Mouse (Mus musculus) heart, adult 2 months (tissue): ENCODE results near the gene Gm13279.
"Not testable (repeated sequence)": the region's sequence is repeated elsewhere in the genome, so short reads cannot be mapped to it uniquely, and the experiment has no call there.

Experiments used
- CTCF ChIP-seq: fragments of 200-600 bp; IDR thresholded peaks from 2 replicates; pipeline ENCODE4 v1.8.1; 2022; ENCODE audit warnings: antibody characterized with exemption, mild to moderate bottlenecking, moderate library complexity
- POLR2A ChIP-seq: fragments of 200-500 bp; IDR thresholded peaks from 2 replicates; pipeline ENCODE4 v1.6.1; 2011; ENCODE audit warnings: mild to moderate bottlenecking, low read depth, low read length, control low read depth; ENCODE audit not compliant: insufficient read depth

GRCm38 (mm10) chr4:88793936-88794675 lies 3.1 kb upstream of the Gm13279 start, which contains the start of gene Gm13275:
- not testable (repeated sequence) for TF ChIP-seq POLR2A
- TF ChIP-seq CTCF: peak; percentile 50
